Mouse (Mus musculus) heart, adult 2 months (tissue): ENCODE measurements at regions not wholly inside any gene's neighbourhood (a gene's known extent, or its start where the extent isn't known, plus 50 kb on each side); places are given as distances from the start of the nearest gene placed in this dataset.

Experiments
- CTCF ChIP-seq: fragments of 200-600 bp; IDR thresholded peaks from 2 replicates; pipeline ENCODE4 v1.8.1; 2022; ENCODE audit warnings: antibody characterized with exemption, mild to moderate bottlenecking, moderate library complexity
- EP300 ChIP-seq: fragments of 200-500 bp; IDR thresholded peaks from 2 replicates; pipeline ENCODE4 v1.6.1; 2011; ENCODE audit warnings: low read depth, low read length, control low read depth; ENCODE audit not compliant: insufficient read depth
- POLR2A ChIP-seq: fragments of 200-500 bp; IDR thresholded peaks from 2 replicates; pipeline ENCODE4 v1.6.1; 2011; ENCODE audit warnings: mild to moderate bottlenecking, low read depth, low read length, control low read depth; ENCODE audit not compliant: insufficient read depth

DNA sequence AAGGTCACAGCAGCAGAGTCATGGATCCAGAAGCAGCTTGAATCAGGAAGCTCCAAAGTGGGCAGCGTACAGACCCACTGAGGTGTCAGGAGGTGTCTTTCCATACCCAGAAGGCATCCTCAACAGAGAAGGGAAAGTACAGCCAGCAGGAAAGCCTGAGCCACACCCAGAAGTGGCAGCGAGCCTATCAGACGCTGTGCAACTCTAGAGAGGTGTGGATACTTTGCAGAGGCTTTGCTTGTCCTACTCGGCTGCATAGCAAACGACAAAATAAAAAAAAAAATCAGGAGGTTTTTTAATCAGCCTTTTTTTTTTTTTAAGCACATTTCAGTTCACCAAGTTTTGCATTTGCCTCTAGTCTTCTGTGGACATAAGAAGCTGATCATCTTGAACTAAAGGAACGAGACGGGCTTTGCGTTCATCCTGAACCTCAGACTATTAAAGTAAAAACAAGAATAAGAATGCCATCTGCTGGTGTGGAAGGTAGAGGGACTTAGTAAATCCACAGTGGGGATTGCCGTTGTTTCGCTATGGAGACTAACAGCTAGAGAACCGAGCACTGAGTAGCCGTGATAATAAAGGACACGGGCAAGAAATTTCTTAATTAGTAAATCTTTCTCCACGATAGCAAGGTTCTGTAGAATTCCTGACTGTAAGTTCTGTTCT, 142.3 kb downstream of the Rbm26 start:
- TF ChIP-seq EP300 (no peak), POLR2A (no peak), CTCF (no peak)
